Mouse (Mus musculus): ENCODE results near the gene Mpzl2.

GRCm38 (mm10) chr9:44994962-44995361, 44.6 kb upstream of the Mpzl2 start:
- no peak for TF ChIP-seq CTCF (IDR thresholded peaks at IDR 0.05; ENCODE audit: low read depth, low read length)
- TF ChIP-seq POLR2A (IDR thresholded peaks at IDR 0.05; ENCODE audit: insufficient read depth, low read length) = no peak
